Mouse (Mus musculus): ENCODE results near the gene Ttc27. TPM values are rescaled to one million over a fixed set of nuclear protein-coding genes. Genes with fewer than 3 reads are reported as not detected.

Ttc27 gene
- total and polyA plus RNA-seq, 3 experiments: 52.9 to 92.9 (median 70.3) TPM

GRCm38 (mm10) chr17:74843486-74843885, 126.0 kb downstream of the Ttc27 start:
- Histone ChIP-seq H3K79me2 (replicated peaks; ENCODE audit: control insufficient read depth, extremely low read depth, insufficient read depth, poor library complexity, severe bottlenecking) (no peaks in the 10 kb centered on the region), H3K27me3 (replicated peaks) (no peaks in the 10 kb centered on the region), H3K9me3 (replicated peaks; ENCODE audit: low read length) (no peaks in the 10 kb centered on the region), H3K27ac (ENCODE audit: insufficient read depth, low read depth) (no peak overlapping the region), H3K4me1 (ENCODE audit: control insufficient read depth in 1 of 2, insufficient read depth in 2 of 2) (peaks cover 0 to 11% of the 10 kb centered on the region in 2 experiments; a peak in 2 of 4 replicates), H3K4me2 (ENCODE audit: insufficient read depth, low read depth, poor library complexity, severe bottlenecking) (no peak overlapping the region), H3K9ac (ENCODE audit: insufficient read depth, low read depth) (no peak overlapping the region), H3K4me3 (replicated peaks in 1 of 3; ENCODE audit: low read depth in 2 of 3, low read length in 2 of 3, poor library complexity in 1 of 3) (no peak overlapping the region), H3K36me3 (replicated peaks in 1 of 2; ENCODE audit: control insufficient read depth in 1 of 2, insufficient read depth in 1 of 2, low read length in 1 of 2) (peaks cover 8 to 41% of the 10 kb centered on the region in 2 experiments)
- DNase-seq (ENCODE audit: extremely low read depth): no peak
- in situ Hi-C loops (cut with MboI; ENCODE audit: low pct_ligation_motif_present, low pct_unique_long_range_greater_than_20kb, low sequenced_read_pairs) (no loop called here), dilution Hi-C loops (cut with MboI; ENCODE audit: extremely low pct_ligation_motif_present, extremely low pct_unique_long_range_greater_than_20kb, low sequenced_read_pairs) (no loop called here)
- TF ChIP-seq SIN3A (IDR thresholded peaks at IDR 0.05; ENCODE audit: low read length) (no peak), SMC3 (IDR thresholded peaks at IDR 0.05; ENCODE audit: low read depth, low read length) (no peak), POLR2AphosphoS2 (IDR thresholded peaks at IDR 0.05; ENCODE audit: low read depth, low read length) (no peak), HCFC1 (IDR thresholded peaks at IDR 0.05; ENCODE audit: low read depth, low read length) (no peak), ZKSCAN1 (IDR thresholded peaks at IDR 0.05; ENCODE audit: borderline replicate concordance, low read depth, low read length) (no peak), TCF12 (IDR thresholded peaks at IDR 0.05; ENCODE audit: low read depth, low read length) (no peak), RAD21 (IDR thresholded peaks at IDR 0.05; ENCODE audit: low read depth, low read length) (no peak), USF2 (conservative IDR thresholded peaks at IDR 0.05; ENCODE audit: low read depth, low read length) (no peak), IRF4 (IDR thresholded peaks at IDR 0.05; ENCODE audit: low read depth, low read length) (no peak), JUN (IDR thresholded peaks at IDR 0.05; ENCODE audit: insufficient read depth, low read depth, low read length) (no peak), ZC3H11A (IDR thresholded peaks at IDR 0.05; ENCODE audit: low read depth, low read length) (no peak), MEF2A (IDR thresholded peaks at IDR 0.05; ENCODE audit: borderline replicate concordance, low read depth, low read length) (no peak), TBP (conservative IDR thresholded peaks at IDR 0.05; ENCODE audit: low read depth, low read length) (no peak), NRF1 (IDR thresholded peaks at IDR 0.05; ENCODE audit: low read depth, low read length) (no peak), ELF1 (IDR thresholded peaks at IDR 0.05; ENCODE audit: low read depth, low read length) (no peak), EP300 (IDR thresholded peaks at IDR 0.05; ENCODE audit: low read length) (no peak), JUND (conservative IDR thresholded peaks at IDR 0.05; ENCODE audit: low read depth, low read length) (no peak), RCOR1 (conservative IDR thresholded peaks at IDR 0.05; ENCODE audit: low read depth, low read length) (no peak), CHD2 (IDR thresholded peaks at IDR 0.05; ENCODE audit: low read length) (no peak)

DNA sequence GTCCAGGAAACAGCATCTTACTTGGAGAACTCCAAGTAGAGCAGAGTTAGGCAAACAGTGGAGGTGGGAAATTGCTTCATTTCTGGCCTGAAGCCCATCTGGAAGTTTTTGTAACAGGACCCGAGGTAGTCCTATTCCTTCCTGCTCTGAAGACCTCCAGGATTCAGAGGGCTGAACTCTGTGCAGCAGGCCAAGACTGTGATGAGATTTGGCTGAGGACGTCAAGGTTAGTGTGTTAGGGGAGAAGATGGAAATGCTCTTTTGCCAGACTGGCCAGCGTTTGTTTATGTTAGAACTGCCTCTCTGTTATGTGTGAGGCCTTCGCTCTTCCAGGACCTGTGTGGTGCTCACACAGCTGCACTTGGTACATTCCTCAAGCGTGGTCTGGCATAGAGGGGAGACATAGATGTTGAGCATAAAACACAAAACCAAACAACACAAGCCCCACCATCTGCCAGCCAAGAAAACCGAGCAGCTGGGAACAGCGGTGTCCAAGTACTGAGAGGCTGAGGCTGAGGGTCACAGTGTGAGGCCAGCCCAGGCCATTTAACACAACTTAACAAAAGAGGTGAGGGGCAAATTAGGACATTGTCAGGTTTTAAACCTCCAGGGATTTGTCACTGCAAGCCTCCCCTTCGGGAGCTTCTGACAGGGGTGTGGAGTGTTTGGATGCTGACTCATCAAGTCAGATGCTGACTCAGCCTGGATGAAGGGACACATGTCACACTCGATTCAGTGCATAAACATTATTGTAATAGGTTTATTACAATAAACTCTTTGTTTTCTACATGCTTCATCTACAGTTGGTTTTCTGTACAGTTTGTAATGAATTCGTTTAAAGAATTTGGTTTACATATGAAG, 128.7 kb downstream of the Ttc27 start:
- H3K79me2 ChIP-seq (replicated peaks; ENCODE audit: control insufficient read depth, extremely low read depth, insufficient read depth, poor library complexity, severe bottlenecking): no peaks in the 10 kb centered on the region
- H3K4me2 ChIP-seq (ENCODE audit: insufficient read depth, low read depth, poor library complexity, severe bottlenecking): no peak overlapping the region
- no peaks in the 10 kb centered on the region for H3K9me3 ChIP-seq (replicated peaks; ENCODE audit: low read length)
- H3K36me3 ChIP-seq (replicated peaks in 1 of 2; ENCODE audit: control insufficient read depth in 1 of 2, insufficient read depth in 1 of 2, low read length in 1 of 2): peaks cover 6 to 37% of the 10 kb centered on the region in 2 experiments
- no peak overlapping the region for H3K9ac ChIP-seq (ENCODE audit: insufficient read depth, low read depth)
- peaks cover 0 to 11% of the 10 kb centered on the region in 2 experiments; a peak in 2 of 4 replicates for H3K4me1 ChIP-seq (ENCODE audit: control insufficient read depth in 1 of 2, insufficient read depth in 2 of 2)
- no peak overlapping the region for H3K27ac ChIP-seq (ENCODE audit: insufficient read depth, low read depth)
- in situ Hi-C loops (cut with MboI; ENCODE audit: low pct_ligation_motif_present, low pct_unique_long_range_greater_than_20kb, low sequenced_read_pairs): no loop called here
- dilution Hi-C loops (cut with MboI; ENCODE audit: extremely low pct_ligation_motif_present, extremely low pct_unique_long_range_greater_than_20kb, low sequenced_read_pairs): no loop called here
- TF ChIP-seq CHD2 (IDR thresholded peaks at IDR 0.05; ENCODE audit: low read length) (no peak), MAFK (IDR thresholded peaks at IDR 0.05; ENCODE audit: insufficient replicate concordance, low read length) (peak; percentile 66), USF2 (conservative IDR thresholded peaks at IDR 0.05; ENCODE audit: low read depth, low read length) (no peak)
- no peak for DNase-seq (ENCODE audit: extremely low read depth)
- H3K27me3 ChIP-seq (replicated peaks): no peaks in the 10 kb centered on the region
- no peak overlapping the region for H3K4me3 ChIP-seq (replicated peaks in 1 of 3; ENCODE audit: low read depth in 2 of 3, low read length in 2 of 3, poor library complexity in 1 of 3)

All from CH12.LX (cell line).